Comparison of ENCODE assay signal across 11 mouse cellular contexts in the genomic region with DNA sequence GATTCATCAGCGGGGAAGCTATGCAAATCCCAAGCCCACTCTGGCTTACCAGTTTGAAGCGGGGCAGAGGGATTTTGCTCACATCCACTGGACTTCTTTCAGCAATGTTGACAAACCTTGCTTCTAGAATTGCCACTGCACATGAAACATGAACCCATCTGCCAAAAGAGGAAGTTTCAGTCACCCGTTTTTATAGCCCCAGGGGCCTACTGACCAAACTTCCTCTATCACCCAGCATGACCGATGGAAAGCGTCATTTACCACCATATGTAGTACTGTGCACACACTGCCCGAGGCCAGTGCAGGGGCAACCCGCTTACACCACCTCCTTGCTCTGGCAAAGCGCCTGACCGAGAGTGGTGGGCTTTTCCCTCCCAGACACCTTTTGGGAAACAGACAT. TPM values are rescaled to one million over a fixed set of nuclear protein-coding genes. Genes with fewer than 3 reads are reported as not detected.
DNase-seq lines count a peak whose midpoint lies in the region; ATAC-seq lines count a peak whose summit lies in the region.
"Had no signal": no experiment of that assay in that cellular context is flagged by ENCODE, and none has a peak within 500 bp of the region (broad histone marks: within the 10 kb centered on the region; RNA-seq: fewer than 3 reads in every experiment).

No protein-coding gene starts in this region.

- H3K4me3 ChIP-seq in macrophage (ENCODE audit: inconsistent target) = no peak overlapping the region
- H3K4me3 ChIP-seq: forebrain, embryonic 13.5 days; midbrain, embryonic 15.5 days had no signal

- 11% methylated on average over 8 of the region's 9 CpGs for WGBS in macrophage (ENCODE audit: missing documents)

- no peaks in the 10 kb centered on the region for H3K79me2 ChIP-seq in macrophage (ENCODE audit: inconsistent target)

- peak overlapping the region; percentile 77 for H3K27ac ChIP-seq in macrophage
- H3K27ac ChIP-seq: forebrain, embryonic 13.5 days; liver, embryonic 14.5 days; midbrain, embryonic 15.5 days had no signal

- H3K36me3 ChIP-seq in macrophage (ENCODE audit: inconsistent target) = peaks cover 79% of the 10 kb centered on the region

- peak; percentile 17 for DNase-seq in kidney, adult 11 months
- no peak for DNase-seq in kidney, adult 18-20 months
- DNase-seq in spleen, adult 18-20 months = peak; percentile 34 to 44
- DNase-seq in spleen, adult 12 weeks (ENCODE audit: low spot score) = no peak
- DNase-seq in thymus, postnatal 0 days (ENCODE audit: low spot score) = no peak
- DNase-seq: right cerebral cortex, postnatal 4 days had no signal

- ATAC-seq in erythroid progenitor cell, adult 5-6 weeks (replicated peaks; ENCODE audit: low FRiP score, poor library complexity, severe bottlenecking) = no peak
- ATAC-seq: forebrain, embryonic 13.5 days; midbrain, embryonic 15.5 days had no signal

RNA-seq across cellular contexts. Expression of a gene that starts 9.6 kb away (rescaled TPM):
- 100 to 1,000 TPM in 1 of 26 experiments, 10 to 100 TPM in 25; 10.2 to 123 (median 15.4) TPM for total RNA-seq in macrophage (2018; cell fraction: chromatin; rRNA removed)
- total RNA-seq in macrophage (2018; cell fraction: cytosol; rRNA removed) = 10 to 100 TPM in 21 of 26 experiments, 1 to 10 TPM in 5; 7.7 to 18.0 (median 11.6) TPM
- 10 to 100 TPM in 23 of 26 experiments, 1 to 10 TPM in 3; 8.1 to 36.8 (median 15.2) TPM for total RNA-seq in macrophage (2018; cell fraction: nucleus; rRNA removed)
- 10.8 to 15.7 TPM (median 11.3 TPM) in 3 replicates for polyA plus RNA-seq in macrophage (2018)
- 5.4 and 10.8 TPM in 2 replicates for total RNA-seq in erythroid progenitor cell, adult 5-6 weeks (2015; ENCODE audit: low replicate concordance)
- total RNA-seq in erythroid progenitor cell, adult 5-6 weeks (2017; ENCODE audit: low replicate concordance) = 7.3 and 9.5 TPM in 2 replicates
- 4.2 and 4.7 TPM in 2 replicates for polyA plus RNA-seq in thymus, postnatal 0 days (2015; fragmentation: Nextera tagmentation; extraction: Ambion mirVana)

RNA-seq across cellular contexts. Expression of a gene that starts 35.5 kb away (rescaled TPM):
- total RNA-seq in macrophage (2018; cell fraction: chromatin; rRNA removed) = 100 to 1,000 TPM in 24 of 26 experiments, 10 to 100 TPM in 2; 84.4 to 248 (median 147) TPM
- 10 to 100 TPM; 21.2 to 53.3 (median 34.1) TPM for total RNA-seq in macrophage (2018; cell fraction: cytosol; rRNA removed)
- 100 to 1,000 TPM in 7 of 26 experiments, 10 to 100 TPM in 19; 67.4 to 128 (median 85.3) TPM for total RNA-seq in macrophage (2018; cell fraction: nucleus; rRNA removed)
- 21.9 to 31.1 TPM (median 25.1 TPM) in 3 replicates for polyA plus RNA-seq in macrophage (2018)
- total RNA-seq in erythroid progenitor cell, adult 5-6 weeks (2015; ENCODE audit: low replicate concordance) = 18.0 and 24.3 TPM in 2 replicates
- 42.5 and 62.1 TPM in 2 replicates for total RNA-seq in erythroid progenitor cell, adult 5-6 weeks (2017; ENCODE audit: low replicate concordance)
- polyA plus RNA-seq in thymus, postnatal 0 days (2015; fragmentation: Nextera tagmentation; extraction: Ambion mirVana) = 29.8 and 34.0 TPM in 2 replicates

Comparison
In these comparisons a context has a peak if more than half of its experiments do, and no peak if none do; other contexts are left out.
1. DNase-seq: peak in kidney, adult 11 months (single experiment) and spleen, adult 18-20 months (2 of 2); none in kidney, adult 18-20 months (single experiment), spleen, adult 12 weeks (single experiment) and thymus, postnatal 0 days (single experiment).